Mouse (Mus musculus) liver, postnatal 0 days (tissue): Measurements from ENCODE around the gene Ppef1.

ENCODE experiments used
- CTCF ChIP-seq: sonication (generic); IDR thresholded peaks from 2 replicates; pipeline ENCODE4 v1.5.1; 2016; ENCODE audit warnings: antibody characterized with exemption, low read depth
- EP300 ChIP-seq: IDR thresholded peaks from 2 replicates; pipeline ENCODE4 v1.6.1; 2016; ENCODE audit warnings: antibody characterized with exemption, low read depth, mild to moderate bottlenecking

GRCm38 (mm10) chrX:160699171-160699570 lies 36.4 kb downstream of the Ppef1 start:
- TF ChIP-seq CTCF (no peak), EP300 (no peak)
